Mouse (Mus musculus) CH12F3 (cell line): ENCODE results near the gene Ece1.

Experiments used
- in situ Hi-C: fragments of 300-500 bp; cut with MboI; formaldehyde crosslinking; loops from 2 replicates; pipeline ENCODE4 v1.14.3; 2020; ENCODE audit warnings: low sequenced_read_pairs

The Ece1 gene

GRCm38 (mm10) chr4:137911657-137912056 lies 49.6 kb downstream of the Ece1 start:
- in situ Hi-C loops: no loop called here

- in situ Hi-C loops: no loop called here
Observed at GRCm38 (mm10) chr4:137912768-137913305, 50.8 kb downstream of the Ece1 start.

DNA sequence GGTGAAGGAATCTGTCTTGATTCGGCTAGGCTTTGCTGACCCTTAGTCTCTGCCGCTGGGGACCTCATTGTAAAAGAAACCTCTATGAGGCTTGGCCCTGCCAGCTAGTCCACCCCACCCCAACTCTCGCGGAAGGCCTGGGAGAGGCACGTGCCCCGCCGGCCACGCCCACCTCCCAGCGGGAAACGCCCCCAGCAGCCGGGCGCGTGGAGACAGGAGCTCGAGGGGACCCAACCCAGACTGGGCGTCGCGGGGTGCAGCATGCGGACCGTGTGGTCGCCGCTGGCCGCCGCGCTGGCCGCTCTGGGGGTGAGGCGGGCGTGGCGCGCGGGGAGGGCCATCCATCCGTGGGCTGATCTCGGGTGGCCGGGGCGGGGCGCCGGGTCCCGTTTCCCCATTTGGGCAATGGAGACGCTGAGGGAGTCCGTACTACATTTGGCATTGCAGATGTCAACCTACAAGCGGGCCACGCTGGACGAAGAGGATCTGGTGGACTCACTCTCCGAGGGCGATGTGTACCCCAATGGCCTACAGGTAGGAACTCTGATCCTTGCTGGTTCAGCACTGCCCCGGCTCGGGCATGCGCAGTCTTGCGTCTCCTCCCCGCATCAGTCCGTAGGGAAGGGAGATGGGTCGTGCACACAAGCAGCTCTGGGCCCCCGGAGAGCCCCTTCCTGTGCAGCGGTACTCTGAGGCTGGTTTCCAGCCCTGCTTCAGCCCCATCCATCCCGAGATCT lies 51.5 kb downstream of the Ece1 start:
- in situ Hi-C loops: no loop called here

GRCm38 (mm10) chr4:137917591-137917990 lies 55.6 kb downstream of the Ece1 start:
- in situ Hi-C loops: no loop called here

DNA sequence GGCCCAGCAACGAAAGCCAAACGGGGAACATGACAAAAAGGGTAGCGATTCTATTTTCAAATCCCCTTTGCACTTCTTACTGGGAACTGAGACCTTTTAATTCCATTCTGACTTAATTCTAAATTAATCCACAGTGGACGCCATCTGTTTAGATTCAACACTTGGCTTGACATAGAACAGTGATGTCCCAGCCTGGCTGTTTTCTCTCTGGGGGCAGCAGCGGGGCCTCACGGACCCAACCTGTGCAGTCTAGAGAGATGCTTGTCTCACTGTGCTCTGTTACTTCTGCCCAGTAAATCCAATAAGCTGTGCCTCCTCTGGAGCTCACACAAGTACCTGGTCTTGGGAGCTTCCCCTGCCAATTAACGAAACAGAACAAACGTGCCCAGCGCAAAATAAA lies 56.5 kb downstream of the Ece1 start:
- in situ Hi-C loops: no loop called here

DNA sequence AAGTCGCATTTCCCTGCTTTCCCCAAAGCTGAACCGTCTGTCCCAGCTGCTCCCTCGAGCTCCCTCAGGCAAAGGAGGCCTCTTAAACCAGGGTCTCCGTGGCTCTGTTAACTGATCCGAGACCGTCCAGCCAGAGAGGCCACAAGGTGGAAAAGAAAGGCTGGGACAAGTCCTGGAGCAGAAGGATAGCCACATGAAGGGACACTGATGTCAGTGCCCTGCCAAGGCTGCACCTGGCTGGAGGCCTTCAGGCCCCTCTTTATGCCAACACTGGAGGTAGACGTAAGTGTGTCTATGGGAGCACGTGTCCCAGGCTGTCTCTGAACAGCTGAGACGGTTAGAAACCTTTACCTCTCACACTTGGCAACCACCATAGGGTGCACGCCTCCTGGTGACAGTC lies 57.1 kb downstream of the Ece1 start:
- in situ Hi-C loops: no loop called here

- in situ Hi-C loops: no loop called here
Observed at GRCm38 (mm10) chr4:137920005-137920404, 58.0 kb downstream of the Ece1 start.

- in situ Hi-C loops: no loop called here
Observed at GRCm38 (mm10) chr4:137920500-137920961, 58.5 kb downstream of the Ece1 start.

- in situ Hi-C loops: no loop called here
Observed at GRCm38 (mm10) chr4:137921510-137921909, 59.5 kb downstream of the Ece1 start.

DNA sequence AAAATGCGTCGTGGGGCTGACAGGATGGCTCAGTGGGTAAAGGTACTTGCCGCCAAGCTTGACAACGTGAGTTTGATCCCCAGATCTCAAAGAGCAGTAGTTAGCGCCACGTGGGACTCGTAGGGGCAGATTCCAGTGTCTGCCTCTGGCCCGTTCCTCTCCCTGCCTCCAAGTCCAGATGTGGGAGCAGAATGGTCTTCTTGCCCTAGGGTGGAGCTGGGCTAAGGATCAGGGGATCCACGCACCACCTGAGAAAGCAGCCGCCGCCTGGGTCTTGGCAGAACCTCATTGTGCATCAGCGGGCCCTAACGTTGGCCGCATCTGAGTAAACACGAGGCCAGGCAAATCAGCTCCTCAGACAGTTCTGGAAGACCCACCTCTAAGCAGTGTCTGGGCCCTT lies 61.0 kb downstream of the Ece1 start:
- in situ Hi-C loops: no loop called here

- in situ Hi-C loops: no loop called here
Observed at GRCm38 (mm10) chr4:137925176-137925575, 63.1 kb downstream of the Ece1 start.

DNA sequence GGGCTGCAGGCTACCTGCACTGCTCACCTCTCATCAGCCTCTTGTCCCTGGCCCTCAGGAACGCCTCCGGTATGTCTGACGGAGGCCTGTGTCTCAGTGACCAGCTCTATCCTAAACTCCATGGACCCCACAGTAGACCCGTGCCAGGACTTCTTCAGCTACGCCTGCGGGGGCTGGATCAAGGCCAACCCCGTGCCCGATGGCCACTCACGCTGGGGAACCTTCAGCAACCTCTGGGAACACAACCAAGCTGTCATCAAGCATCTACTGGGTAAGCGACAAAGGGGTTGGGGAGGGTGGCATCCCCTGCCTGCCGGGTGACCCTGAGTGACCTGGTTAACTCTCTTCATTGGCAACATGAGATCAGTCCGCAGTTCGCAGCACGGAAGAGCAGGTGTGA lies 64.1 kb downstream of the Ece1 start:
- in situ Hi-C loops: no loop called here

GRCm38 (mm10) chr4:137927136-137927535 lies 65.1 kb downstream of the Ece1 start:
- in situ Hi-C loops: no loop called here

DNA sequence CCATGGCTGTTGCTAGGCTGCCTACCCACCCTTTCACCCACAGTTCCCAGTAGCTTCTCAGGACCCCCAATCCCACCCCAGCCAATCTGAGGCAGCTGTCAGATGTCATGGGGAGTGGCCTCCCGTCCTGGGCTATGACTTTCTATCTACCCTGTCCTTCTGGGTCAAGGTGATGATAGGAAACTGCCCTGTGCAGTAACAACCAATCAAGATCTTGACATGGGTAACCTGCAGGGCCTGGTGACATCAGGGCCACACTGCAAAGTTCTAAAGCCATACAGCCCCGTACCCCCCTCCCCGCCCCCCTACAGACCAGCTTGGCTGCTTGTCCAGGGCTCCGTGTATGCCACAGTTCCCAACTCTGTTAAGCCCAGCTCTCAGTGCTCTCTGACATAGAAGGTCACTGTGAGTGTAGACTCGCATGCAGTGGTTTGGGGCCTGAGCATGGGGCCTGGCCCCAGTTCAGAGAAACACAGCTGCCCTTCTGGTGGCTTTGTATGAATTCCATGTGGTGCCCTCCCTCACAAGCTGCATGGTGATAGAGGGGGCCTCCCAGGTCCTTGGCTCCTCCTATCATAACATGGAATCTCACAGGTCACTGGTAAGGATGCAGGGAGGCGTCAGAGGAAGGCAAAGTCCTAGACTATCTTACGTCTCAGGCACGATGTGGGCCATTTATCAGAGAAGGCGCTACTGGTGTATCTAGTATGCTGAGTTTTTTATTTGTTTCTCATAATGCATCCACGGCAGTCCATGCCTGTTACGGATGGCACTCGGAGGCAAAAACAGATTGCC lies 65.9 kb downstream of the Ece1 start:
- in situ Hi-C loops: no loop called here

GRCm38 (mm10) chr4:137928813-137929212 lies 66.8 kb downstream of the Ece1 start:
- in situ Hi-C loops: no loop called here

- in situ Hi-C loops: no loop called here
Observed at GRCm38 (mm10) chr4:137929341-137930016, 67.4 kb downstream of the Ece1 start.

DNA sequence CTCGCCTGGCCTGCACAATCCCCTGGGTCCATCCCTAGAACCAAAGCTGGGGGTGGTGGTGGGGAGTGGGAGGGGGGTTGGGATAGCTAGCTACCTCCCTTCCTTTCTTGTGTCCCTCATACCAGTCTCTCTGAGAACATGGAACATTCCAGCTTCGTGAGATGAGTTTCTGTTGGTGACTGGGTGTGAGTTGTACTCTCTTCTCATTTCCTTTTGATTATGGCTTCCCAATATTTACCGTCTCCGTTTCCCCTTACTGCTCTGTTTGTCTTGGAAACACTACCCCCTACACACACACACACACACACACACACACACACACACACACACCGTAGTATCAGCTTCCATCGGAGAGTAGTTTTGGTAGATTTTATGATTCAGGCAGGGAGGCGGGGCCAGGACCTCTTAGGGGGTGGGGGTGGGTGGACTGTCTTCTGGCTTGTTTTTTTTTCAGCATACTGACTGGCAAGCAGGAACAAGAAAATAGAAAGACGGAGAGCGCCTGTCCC lies 68.5 kb downstream of the Ece1 start:
- in situ Hi-C loops: no loop called here

GRCm38 (mm10) chr4:137931009-137931757 lies 69.1 kb downstream of the Ece1 start:
- in situ Hi-C loops: no loop called here

DNA sequence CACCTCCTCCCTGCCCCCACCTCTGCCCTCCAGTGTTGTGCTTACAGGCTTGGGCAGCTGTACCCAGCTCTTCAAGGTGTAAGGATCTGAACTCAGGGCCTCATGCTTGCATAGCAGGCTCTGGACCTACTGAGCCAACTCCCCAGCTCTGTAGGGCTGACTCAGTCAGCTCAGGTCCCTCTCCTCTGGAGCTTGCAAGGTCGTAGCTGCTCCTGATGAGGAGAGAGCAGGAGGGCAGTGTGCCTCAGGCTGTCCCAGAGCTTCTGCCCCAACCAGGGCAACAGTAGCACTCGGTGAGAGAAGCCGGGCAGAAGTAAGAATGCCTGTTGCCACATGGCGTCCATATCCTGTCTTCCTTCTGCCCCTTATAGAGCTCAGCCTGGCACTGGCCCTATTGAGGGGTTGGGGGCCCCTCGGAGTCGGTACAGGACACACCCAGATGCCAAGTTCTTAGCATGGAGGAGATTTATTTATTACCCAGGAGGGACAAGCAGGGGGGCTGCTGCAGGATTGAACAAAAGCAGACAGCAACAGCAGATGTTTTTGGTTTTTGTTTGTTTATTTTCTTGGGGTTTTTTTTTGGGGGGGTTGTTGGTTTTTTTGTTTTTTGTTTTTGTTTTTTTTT lies 70.6 kb downstream of the Ece1 start:
- in situ Hi-C loops: no loop called here

DNA sequence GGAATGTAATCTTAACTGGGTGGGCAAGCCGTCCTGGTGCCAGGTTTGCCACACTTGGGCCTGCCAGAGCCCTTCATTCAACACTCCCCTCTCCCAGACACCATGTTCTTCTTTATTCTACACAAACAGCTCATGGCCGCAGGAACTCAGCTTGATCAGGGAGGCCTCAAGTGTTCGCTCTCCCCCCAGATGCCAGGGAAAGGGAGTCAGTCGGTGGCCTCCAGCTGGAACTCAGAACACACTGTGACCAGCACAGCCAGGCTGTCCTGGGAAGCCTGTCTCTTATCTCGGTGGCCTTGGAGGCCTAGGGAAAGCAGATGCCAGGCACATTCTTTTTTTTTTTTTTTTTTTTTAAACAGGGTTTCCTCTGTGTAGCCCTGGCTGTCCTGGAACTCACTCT lies 71.3 kb downstream of the Ece1 start:
- in situ Hi-C loops: no loop called here
